Mouse (Mus musculus) kidney, embryonic 15.5 days (tissue): ENCODE measurements at regions not wholly inside any gene's neighbourhood (a gene's known extent, or its start where the extent isn't known, plus 50 kb on each side); places are given as distances from the start of the nearest gene placed in this dataset.
"Not testable (repeated sequence)": the region's sequence is repeated elsewhere in the genome, so short reads cannot be mapped to it uniquely, and the experiment has no call there.

Experiments
- ATAC-seq: fragments of 200-750 bp; cut with Nextera tagmentation; replicated peaks from 2 replicates; pipeline ENCODE4 v1.8.0; 2017; ENCODE audit warnings: moderate TSS enrichment; ENCODE audit not compliant: low FRiP score
- H3K27ac ChIP-seq: fragments of 300-500 bp; sonication (generic); 2 replicates; pipeline ENCODE4 v1.5.1; 2015; ENCODE audit warnings: mild to moderate bottlenecking, inconsistent platforms
- H3K27me3 ChIP-seq: fragments of 300-500 bp; sonication (generic); 2 replicates; pipeline ENCODE4 v1.6.1; 2015; ENCODE audit warnings: inconsistent platforms
- H3K36me3 ChIP-seq: fragments of 300-500 bp; sonication (generic); 2 replicates; pipeline ENCODE4 v1.6.1; 2015; ENCODE audit warnings: inconsistent platforms
- H3K4me1 ChIP-seq: fragments of 300-500 bp; sonication (generic); 2 replicates; pipeline ENCODE4 v1.6.1; 2015; ENCODE audit warnings: inconsistent platforms
- H3K4me2 ChIP-seq: fragments of 300-500 bp; sonication (generic); 2 replicates; pipeline ENCODE4 v1.6.1; 2015; ENCODE audit warnings: moderate library complexity, mild to moderate bottlenecking, inconsistent platforms
- H3K4me3 ChIP-seq: fragments of 300-500 bp; sonication (generic); replicated peaks from 2 replicates; pipeline ENCODE4 v1.5.1; 2015; ENCODE audit warnings: mild to moderate bottlenecking, inconsistent platforms
- H3K9ac ChIP-seq: fragments of 300-500 bp; sonication (generic); 2 replicates; pipeline ENCODE4 v1.6.1; 2015; ENCODE audit warnings: mild to moderate bottlenecking, inconsistent platforms
- H3K9me3 ChIP-seq: fragments of 300-500 bp; sonication (generic); replicated peaks from 2 replicates; pipeline ENCODE4 v1.6.1; 2016; ENCODE audit warnings: inconsistent platforms
- WGBS: fragments of 180-500 bp; shearing (Covaris S2); methylation state at CpG from one replicate; pipeline ENCODE4 v1.1.7; 2015; ENCODE audit warnings: mixed read lengths; 5-methylcytosine and 5-hydroxymethylcytosine counted together

DNA sequence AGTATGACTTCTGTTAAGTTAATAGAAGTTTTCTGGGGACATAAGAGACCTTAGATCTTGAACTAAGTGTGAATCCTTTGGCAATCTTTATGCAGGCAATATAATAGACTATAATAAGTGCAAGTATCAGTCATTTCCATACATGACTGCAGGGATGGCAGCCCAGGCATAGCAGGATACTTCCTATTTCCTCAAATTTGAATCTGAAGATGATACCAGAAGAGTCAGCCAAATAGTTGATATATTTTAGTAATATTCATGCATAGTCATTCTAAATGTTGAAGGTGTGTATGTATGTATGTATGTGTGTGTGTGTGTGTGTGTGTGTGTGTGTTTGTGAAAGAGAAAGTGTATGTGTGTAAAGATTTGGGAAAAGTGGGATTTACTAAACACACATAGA lies 64.3 kb downstream of the Prl2c2 start:
- not testable (repeated sequence) for H3K4me2 ChIP-seq, H3K27ac ChIP-seq, H3K4me1 ChIP-seq, H3K27me3 ChIP-seq, ATAC-seq, H3K4me3 ChIP-seq, H3K36me3 ChIP-seq, H3K9ac ChIP-seq
- peaks cover 13% of the 10 kb centered on the region for H3K9me3 ChIP-seq

DNA sequence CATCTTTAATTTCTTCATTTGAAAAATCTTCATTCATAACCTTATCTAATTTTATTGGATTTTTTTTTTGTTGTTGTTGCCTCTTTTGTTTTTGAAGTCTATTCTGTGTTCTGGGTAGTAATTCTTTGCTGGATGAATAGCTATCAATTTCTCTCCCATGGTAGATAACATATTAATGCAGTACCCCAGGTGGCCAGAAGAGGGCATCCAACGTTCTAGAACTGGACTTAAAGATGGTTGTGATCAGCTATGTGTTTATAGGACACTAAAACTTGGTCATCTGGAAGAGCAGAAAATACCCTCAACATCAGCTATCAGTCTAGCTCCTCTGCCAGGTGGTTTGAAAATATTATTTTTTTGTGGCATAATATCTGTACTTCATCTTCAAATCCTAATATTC lies 70.1 kb downstream of the Prl2c2 start:
- not testable (repeated sequence) for H3K27me3 ChIP-seq, H3K4me1 ChIP-seq, H3K9ac ChIP-seq, H3K4me2 ChIP-seq, H3K4me3 ChIP-seq, H3K36me3 ChIP-seq, H3K27ac ChIP-seq, ATAC-seq
- peaks cover 51% of the 10 kb centered on the region for H3K9me3 ChIP-seq
- 4% methylated on average over 1 of the region's 1 CpGs for WGBS

DNA sequence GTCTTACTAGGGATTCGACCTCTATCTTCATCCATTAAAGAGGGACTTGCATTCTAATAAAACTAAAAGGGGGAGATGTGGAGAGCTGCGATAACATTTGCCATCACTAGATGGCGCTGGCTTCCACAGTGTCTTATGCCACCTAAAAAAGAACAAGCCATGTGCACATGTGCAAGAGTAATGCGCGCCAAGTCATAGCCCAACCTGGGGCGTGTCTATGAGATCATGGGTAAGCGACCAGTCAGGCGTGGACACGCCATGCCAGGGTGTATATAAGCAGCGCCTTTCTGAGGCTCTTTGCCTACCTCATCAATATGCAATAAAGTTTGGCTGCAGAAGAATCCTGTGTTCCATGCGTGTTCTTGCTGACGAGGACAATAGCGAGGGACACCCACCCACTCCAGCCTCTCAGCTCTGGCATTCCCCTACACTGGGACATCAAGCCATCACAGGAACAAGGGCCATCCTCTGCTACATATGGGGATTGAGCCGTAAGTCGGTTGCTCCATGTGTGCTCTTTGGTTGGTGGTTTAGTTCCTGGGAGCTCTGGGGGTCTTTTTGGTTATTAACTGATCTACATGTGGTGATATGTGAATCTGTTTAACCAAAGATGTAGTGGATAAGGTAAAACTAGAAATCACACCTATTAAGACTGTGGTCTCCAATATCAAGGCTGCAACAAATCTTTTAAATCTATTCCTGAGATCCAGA lies 73.1 kb downstream of the Prl2c2 start:
- H3K9me3 ChIP-seq, result peaks cover 68% of the 10 kb centered on the region
- ATAC-seq, H3K27me3 ChIP-seq: not testable (repeated sequence)

DNA sequence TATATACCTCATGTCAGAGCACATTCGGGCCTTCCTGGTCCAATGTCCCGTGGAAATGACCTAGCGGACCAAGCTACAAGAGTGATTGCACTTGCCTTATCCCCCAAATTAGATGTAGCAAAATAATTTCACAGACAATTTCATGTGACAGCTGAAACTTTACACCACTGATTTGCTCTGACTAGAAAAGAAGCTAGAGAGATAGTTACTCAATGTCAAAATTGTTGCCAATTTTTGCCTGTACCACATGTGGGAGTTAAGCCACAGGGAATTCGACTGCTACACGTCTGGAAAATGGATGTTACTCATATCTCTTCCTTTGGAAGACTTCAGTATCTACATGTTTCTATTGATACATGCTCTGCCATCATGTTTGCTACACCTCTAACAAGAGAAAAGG lies 74.6 kb downstream of the Prl2c2 start:
- Histone ChIP-seq H3K27me3 (no peaks in the 10 kb centered on the region), H3K4me2 (no peak overlapping the region), H3K36me3 (no peaks in the 10 kb centered on the region), H3K4me1 (no peaks in the 10 kb centered on the region), H3K27ac (no peak overlapping the region), H3K9ac (no peak overlapping the region), H3K4me3 (no peak overlapping the region), H3K9me3 (peaks cover 83% of the 10 kb centered on the region)
- 80% methylated on average over 5 of the region's 5 CpGs for WGBS
- no peak for ATAC-seq

More for the DNA sequence above, 73.1 kb downstream of the Prl2c2 start:
- not testable (repeated sequence) for H3K9ac ChIP-seq, H3K27ac ChIP-seq, H3K4me1 ChIP-seq, H3K4me3 ChIP-seq, H3K36me3 ChIP-seq, H3K4me2 ChIP-seq
- 86% methylated on average over 15 of the region's 15 CpGs for WGBS

DNA sequence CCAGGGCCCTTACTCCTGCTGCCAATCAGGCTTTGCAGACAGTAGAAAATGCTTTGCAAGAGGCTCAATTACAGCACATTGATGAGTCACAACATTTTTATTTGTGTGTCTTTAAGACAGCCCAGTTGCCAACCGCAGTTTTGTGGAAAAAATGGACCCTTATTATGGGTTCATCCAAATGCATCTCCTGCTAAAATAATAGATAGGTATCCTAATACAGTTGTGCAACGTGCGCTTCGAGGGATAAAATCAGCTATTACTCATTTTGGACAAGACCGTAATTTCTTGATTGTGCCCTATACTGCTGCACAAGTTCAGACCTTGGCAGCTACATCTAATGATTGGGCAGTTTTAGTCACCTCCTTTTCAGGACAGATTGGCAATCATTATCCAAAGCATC lies 75.4 kb downstream of the Prl2c2 start:
- Histone ChIP-seq H3K9ac (no peak overlapping the region), H3K4me1 (no peaks in the 10 kb centered on the region), H3K27me3 (no peaks in the 10 kb centered on the region), H3K36me3 (no peaks in the 10 kb centered on the region), H3K4me2 (no peak overlapping the region), H3K4me3 (no peak overlapping the region), H3K9me3 (peaks cover 85% of the 10 kb centered on the region), H3K27ac (no peak overlapping the region)
- WGBS, result 88% methylated on average over 5 of the region's 5 CpGs
- ATAC-seq, result no peak

DNA sequence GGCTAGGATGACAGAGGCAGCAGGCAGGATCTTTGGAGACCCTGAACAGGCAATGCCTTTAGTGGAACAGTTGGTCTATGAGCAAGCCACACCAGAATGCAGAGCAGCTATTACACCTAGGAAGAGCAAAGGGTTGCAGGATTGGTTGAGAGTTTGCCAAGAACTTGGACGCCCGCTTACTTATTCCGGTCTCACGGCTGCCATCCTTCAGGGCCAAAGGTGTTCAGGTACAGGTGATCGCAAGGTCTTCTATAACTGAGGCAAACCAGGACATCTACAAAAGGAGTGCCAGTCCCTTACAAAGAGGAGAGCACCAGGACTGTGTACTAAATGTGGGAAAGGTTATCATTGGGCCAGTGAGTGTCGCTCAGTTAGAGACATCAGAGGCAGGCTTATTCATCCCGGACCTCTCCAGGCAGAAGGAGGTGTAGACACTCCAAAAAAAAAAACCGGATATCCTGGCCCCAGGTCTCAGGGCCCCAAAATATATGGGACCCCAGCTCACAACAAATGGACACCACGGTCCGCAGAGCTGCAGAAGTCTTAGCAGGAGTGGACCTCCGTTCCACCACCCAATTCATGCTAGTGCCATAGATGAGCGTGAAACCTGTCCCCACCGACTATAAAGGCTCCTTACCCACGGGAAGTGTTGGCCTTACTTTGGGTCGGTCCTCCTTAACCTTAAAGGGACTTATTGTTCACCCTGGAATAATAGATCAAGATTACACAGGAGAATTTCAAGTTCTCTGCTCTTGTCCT lies 77.4 kb downstream of the Prl2c2 start:
- Histone ChIP-seq H3K36me3 (no peaks in the 10 kb centered on the region), H3K4me3 (no peak overlapping the region), H3K4me1 (no peaks in the 10 kb centered on the region), H3K9ac (no peak overlapping the region), H3K4me2 (no peak overlapping the region), H3K9me3 (peaks cover 86% of the 10 kb centered on the region), H3K27ac (no peak overlapping the region), H3K27me3 (no peaks in the 10 kb centered on the region)
- no peak for ATAC-seq
- WGBS, result 91% methylated on average over 15 of the region's 15 CpGs

DNA sequence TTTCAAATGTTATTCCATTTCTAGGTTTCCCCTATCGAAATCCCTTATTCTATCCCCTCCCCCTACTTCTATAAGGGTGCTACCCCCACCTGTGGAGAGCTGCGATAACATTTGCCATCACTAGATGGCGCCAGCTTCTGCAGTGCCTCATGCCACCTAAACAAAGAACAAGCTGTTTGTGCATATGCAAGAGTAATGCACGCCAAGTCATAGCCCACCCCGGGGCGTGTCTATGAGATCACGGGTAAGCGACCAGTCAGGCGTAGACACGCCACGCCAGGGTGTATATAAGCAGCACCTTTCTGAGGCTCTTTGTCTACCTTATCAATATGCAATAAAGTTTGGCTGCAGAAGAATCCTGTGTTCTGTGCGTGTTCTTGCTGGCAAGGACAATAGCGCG lies 79.6 kb downstream of the Prl2c2 start:
- H3K27ac ChIP-seq, result no peak overlapping the region
- no peak overlapping the region for H3K4me3 ChIP-seq
- no peaks in the 10 kb centered on the region for H3K4me1 ChIP-seq
- H3K9ac ChIP-seq, result no peak overlapping the region
- H3K36me3 ChIP-seq, result no peaks in the 10 kb centered on the region
- 0 out of 2 replicates have a peak, but pooled peaks have one; percentile 12 for ATAC-seq
- peaks cover 72% of the 10 kb centered on the region for H3K9me3 ChIP-seq
- 91% methylated on average over 14 of the region's 14 CpGs for WGBS
- H3K4me2 ChIP-seq, result no peak overlapping the region
- H3K27me3 ChIP-seq, result no peaks in the 10 kb centered on the region

DNA sequence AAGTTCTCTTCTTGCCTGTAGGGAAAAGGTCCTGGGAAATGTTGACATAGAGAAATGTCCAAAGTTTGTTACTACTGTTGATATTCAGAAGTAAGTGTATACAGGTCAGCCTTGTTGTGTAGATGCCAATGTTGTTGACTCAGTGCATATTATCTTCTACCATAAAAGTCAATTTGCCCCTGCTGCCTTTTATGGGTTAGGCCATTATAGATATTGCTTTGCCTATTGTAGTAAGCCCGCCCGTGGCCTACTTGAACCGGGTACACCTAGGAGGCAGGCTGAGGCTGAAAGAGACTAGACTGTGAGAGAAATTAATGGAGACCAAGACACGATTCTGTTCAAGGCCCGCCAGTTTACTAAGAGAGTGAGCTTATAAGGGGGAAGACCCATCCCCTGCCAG lies 92.3 kb downstream of the Prl2c2 start:
- no peak for ATAC-seq
- WGBS, result 82% methylated on average over 5 of the region's 5 CpGs
- no peak overlapping the region for H3K4me3 ChIP-seq

DNA sequence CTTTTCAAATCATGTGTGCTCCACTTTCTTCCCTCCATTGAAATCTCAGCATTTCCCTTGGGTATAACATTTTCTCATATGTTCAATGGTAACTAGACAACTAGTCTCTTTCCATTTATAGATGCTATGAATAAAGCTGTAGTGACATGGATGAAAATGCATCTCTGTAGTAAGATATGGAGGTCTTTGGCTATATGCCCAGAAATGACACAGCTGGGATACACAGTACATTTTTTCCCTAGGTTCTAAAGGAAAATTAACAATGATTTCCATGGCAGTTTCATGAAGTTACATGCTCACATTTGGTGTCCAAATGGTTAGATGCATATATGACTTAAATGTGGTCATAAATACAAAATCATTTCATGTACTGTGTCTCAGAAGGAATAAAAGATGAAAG lies 99.0 kb downstream of the Prl2c2 start:
- Histone ChIP-seq H3K4me2 (no peak overlapping the region), H3K4me3 (no peak overlapping the region), H3K27ac (no peak overlapping the region), H3K27me3 (no peaks in the 10 kb centered on the region), H3K9me3 (peaks cover 20% of the 10 kb centered on the region), H3K4me1 (no peaks in the 10 kb centered on the region), H3K36me3 (no peaks in the 10 kb centered on the region), H3K9ac (no peak overlapping the region)
- ATAC-seq, result no peak

More for the DNA sequence above, 92.3 kb downstream of the Prl2c2 start:
- H3K36me3 ChIP-seq, result no peaks in the 10 kb centered on the region
- H3K9ac ChIP-seq, result no peak overlapping the region
- no peak overlapping the region for H3K27ac ChIP-seq
- H3K4me2 ChIP-seq, result no peak overlapping the region
- peaks cover 26% of the 10 kb centered on the region; the same call in 1 of the 2 replicates for H3K9me3 ChIP-seq
- H3K27me3 ChIP-seq, result no peaks in the 10 kb centered on the region
- no peaks in the 10 kb centered on the region for H3K4me1 ChIP-seq

DNA sequence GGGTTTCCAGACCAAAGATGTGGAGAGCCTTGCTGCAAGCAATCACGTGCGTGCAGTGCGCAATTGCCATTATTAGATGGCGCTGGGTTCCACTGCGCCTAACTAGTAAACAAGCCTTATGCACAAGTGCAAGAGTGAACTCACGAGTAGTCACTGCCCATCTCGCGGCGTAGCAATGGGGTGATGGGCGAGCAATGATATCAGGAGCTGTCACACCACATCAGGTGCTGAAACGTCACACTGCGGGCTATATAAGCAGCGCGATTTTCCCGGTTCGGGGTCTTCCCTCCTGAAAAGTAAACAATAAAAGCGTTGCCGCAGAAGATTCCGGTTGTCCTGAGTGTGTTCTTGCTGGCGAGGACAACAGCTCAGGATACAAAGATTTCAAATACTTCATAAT lies 89.8 kb upstream of the Prl2c3 start:
- ATAC-seq, result not testable (repeated sequence)
- WGBS, result 88% methylated on average over 20 of the region's 20 CpGs

DNA sequence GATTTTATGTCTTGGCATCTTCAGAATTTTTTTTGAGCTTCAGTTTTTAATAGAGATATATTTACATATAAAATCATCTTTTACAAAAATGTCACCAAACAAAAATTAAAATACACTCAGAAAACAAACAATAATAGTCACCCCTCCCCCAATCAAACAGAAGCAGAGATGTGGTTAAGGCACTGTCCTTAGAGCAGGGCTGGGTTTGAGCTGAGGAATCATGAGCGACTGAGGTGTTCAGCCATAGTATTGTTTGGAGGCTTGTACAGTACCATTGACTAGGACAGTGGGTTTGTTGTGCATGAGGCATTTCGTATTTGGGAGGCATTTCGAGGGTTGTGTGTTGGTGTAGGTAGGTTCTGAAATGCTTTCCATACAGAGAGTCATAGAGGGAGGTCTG lies 79.6 kb upstream of the Prl2c3 start:
- H3K4me3 ChIP-seq, H3K9ac ChIP-seq, H3K27me3 ChIP-seq, H3K4me1 ChIP-seq, ATAC-seq, H3K36me3 ChIP-seq, H3K27ac ChIP-seq, H3K4me2 ChIP-seq: not testable (repeated sequence)
- H3K9me3 ChIP-seq, result peaks cover 15% of the 10 kb centered on the region
- WGBS, result 74% methylated on average over 3 of the region's 3 CpGs

More for the DNA sequence above, 89.8 kb upstream of the Prl2c3 start:
- not testable (repeated sequence) for H3K4me2 ChIP-seq, H3K27me3 ChIP-seq, H3K4me3 ChIP-seq, H3K9ac ChIP-seq, H3K27ac ChIP-seq, H3K4me1 ChIP-seq, H3K36me3 ChIP-seq
- H3K9me3 ChIP-seq, result peaks cover 21% of the 10 kb centered on the region

DNA sequence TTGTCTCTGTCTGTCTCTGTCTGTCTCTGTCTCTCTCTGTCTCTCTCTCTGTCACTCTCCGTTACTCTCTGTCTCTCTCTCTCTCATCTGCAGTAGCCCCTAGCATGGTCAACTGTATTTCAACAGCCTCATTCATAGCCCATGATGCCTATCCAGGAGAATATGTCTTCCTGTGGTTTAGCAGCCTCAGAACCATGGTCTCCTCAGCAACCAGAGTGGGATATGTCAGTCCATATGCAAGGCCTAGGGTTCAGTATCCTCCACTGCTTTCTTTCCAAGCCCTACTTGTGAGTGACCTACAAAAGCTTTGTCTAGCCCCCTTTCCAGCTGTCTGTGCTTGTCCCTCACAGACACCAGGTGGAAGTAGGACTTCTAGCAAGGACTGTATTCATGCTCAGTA lies 65.1 kb upstream of the Prl2c3 start:
- not testable (repeated sequence) for H3K9ac ChIP-seq, H3K27me3 ChIP-seq, H3K36me3 ChIP-seq, H3K4me2 ChIP-seq, H3K27ac ChIP-seq, H3K4me1 ChIP-seq, H3K4me3 ChIP-seq
- peaks cover 33% of the 10 kb centered on the region for H3K9me3 ChIP-seq
- whole genome bisulfite sequencing, result 84% methylated on average over 1 of the region's 1 CpGs
- 0 out of 2 replicates have a peak, but pooled peaks have one; percentile 7 for ATAC-seq
